Mouse (Mus musculus) hindbrain, embryonic 13.5 days (tissue): ENCODE data around the gene Ddx17. TPM values are rescaled to one million over a fixed set of nuclear protein-coding genes. Genes with fewer than 3 reads are reported as not detected.

ENCODE experiments used
- ATAC-seq: fragments of 200-750 bp; cut with Nextera tagmentation; 2 replicates; pipeline ENCODE4 v1.8.0; 2017; ENCODE audit warnings: moderate TSS enrichment; ENCODE audit not compliant: low FRiP score
- H3K27ac ChIP-seq: fragments of 300-500 bp; sonication (generic); 2 replicates; pipeline ENCODE4 v1.5.1; 2015; ENCODE audit warnings: inconsistent platforms, mild to moderate bottlenecking, moderate library complexity
- H3K27me3 ChIP-seq: fragments of 300-500 bp; sonication (generic); 2 replicates; pipeline ENCODE4 v1.6.1; 2015; ENCODE audit warnings: mild to moderate bottlenecking, inconsistent platforms
- H3K36me3 ChIP-seq: fragments of 300-500 bp; sonication (generic); 2 replicates; pipeline ENCODE4 v1.6.1; 2015; ENCODE audit warnings: mild to moderate bottlenecking, inconsistent platforms
- H3K4me1 ChIP-seq: fragments of 300-500 bp; sonication (generic); replicated peaks from 2 replicates; pipeline ENCODE4 v1.6.1; 2015; ENCODE audit warnings: inconsistent platforms
- H3K4me2 ChIP-seq: fragments of 300-500 bp; sonication (generic); 2 replicates; pipeline ENCODE4 v1.6.1; 2015; ENCODE audit warnings: inconsistent platforms, mild to moderate bottlenecking, moderate library complexity
- H3K4me3 ChIP-seq: fragments of 300-500 bp; sonication (generic); 2 replicates; pipeline ENCODE4 v1.5.1; 2015; ENCODE audit warnings: mild to moderate bottlenecking, inconsistent platforms
- H3K9ac ChIP-seq: fragments of 300-500 bp; sonication (generic); 2 replicates; pipeline ENCODE4 v1.6.1; 2015; ENCODE audit warnings: mild to moderate bottlenecking, inconsistent platforms
- H3K9me3 ChIP-seq: fragments of 300-500 bp; sonication (generic); 2 replicates; pipeline ENCODE4 v1.6.1; 2016; ENCODE audit warnings: inconsistent platforms
- WGBS: fragments of 180-500 bp; shearing (Covaris S2); methylation state at CpG from one replicate; pipeline ENCODE4 v1.1.7; 2015; 5-methylcytosine and 5-hydroxymethylcytosine counted together
- polyA plus RNA-seq: library from polyadenylated mRNA; unstranded; fragments of >200 nt; fragmentation: Nextera tagmentation; extraction: Ambion mirVana; gene quantifications from 2 replicates; pipeline ENCODE4 v1.2.1, GENCODE M21; 2015

Ddx17 gene
- polyA plus RNA-seq: 59.2 and 61.0 TPM in 2 replicates

DNA sequence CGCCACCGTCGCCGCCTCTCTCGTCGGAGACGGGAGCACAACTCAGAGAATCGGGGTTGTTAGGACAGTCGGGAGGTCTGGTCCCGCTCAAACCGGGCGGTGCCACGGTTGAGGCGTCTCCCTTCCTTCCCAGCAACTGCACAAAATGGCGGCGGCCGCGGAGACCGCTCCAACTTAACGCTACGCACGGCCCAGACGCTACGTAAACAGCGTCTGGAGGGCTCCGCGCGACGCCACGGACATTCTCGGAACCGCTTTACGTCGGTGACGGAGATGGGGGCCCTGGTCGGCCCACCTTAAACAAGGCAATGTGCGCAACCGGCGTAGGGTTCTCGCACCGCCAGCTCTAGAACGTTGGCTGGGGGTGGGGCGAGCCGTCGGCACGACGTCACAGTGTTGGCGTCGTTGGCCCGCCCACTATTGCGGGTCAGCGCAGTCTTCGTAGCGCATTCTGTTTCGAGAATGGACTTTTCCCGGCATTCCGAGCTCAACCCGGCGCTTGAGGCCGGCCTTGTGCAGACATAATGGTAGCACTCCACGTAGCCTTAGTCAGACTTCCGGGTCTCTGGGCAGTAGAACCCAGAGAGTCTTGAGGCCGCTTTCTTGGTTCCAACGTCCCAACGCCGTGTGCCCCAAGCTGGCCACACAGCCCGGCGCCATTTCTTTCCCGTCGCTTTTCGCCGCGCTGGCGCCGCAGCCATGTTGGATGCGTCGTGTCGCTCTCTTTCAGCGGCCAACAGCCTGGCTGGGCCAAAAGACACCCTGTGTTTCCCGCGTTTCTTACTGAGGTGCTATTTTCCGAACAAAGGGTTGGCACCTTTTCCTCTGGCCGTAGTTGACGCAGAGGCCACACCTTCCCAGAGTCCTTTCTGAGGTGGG lies at the start of gene Ddx17:
Ddx17 (minus strand) TSS at position 332 of the 879 bp plus-strand sequence.
- Histone ChIP-seq H3K9ac (peak within 1 kb of the TSS; percentile 98), H3K36me3 (peaks cover 25% of the 10 kb centered on the region), H3K4me2 (peak within 1 kb of the TSS; percentile 81), H3K4me3 (peak within 1 kb of the TSS; percentile 89), H3K9me3 (no peaks in the 10 kb centered on the region), H3K4me1 (peaks cover 37% of the 10 kb centered on the region), H3K27ac (peak within 1 kb of the TSS; percentile 99), H3K27me3 (peaks cover 6% of the 10 kb centered on the region; the same call in 1 of the 2 replicates)
- peak; percentile 98 for ATAC-seq
- WGBS: 2% methylated on average over 81 of the region's 84 CpGs

DNA sequence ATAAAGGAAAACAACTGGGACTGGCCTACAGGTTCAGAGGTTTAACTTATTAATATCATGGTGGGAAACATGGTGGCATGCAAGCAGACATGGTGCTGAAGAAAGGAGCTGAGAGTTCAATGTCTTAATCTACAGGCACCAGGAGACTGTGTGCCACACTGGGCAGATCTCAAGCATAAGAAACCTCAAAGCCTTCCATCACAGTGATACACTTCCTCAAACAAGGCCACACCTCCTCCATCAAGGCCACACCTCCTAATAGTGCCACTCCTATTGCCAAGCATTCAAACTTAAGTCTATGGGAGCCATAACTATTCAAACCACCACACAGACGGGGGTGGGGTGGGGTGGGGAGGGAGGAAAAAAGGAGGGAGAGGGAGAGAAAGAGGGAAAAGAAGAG lies 35.0 kb upstream of the Ddx17 start:
- 67% methylated on average over 1 of the region's 1 CpGs for WGBS
- H3K9ac ChIP-seq: no peak overlapping the region

DNA sequence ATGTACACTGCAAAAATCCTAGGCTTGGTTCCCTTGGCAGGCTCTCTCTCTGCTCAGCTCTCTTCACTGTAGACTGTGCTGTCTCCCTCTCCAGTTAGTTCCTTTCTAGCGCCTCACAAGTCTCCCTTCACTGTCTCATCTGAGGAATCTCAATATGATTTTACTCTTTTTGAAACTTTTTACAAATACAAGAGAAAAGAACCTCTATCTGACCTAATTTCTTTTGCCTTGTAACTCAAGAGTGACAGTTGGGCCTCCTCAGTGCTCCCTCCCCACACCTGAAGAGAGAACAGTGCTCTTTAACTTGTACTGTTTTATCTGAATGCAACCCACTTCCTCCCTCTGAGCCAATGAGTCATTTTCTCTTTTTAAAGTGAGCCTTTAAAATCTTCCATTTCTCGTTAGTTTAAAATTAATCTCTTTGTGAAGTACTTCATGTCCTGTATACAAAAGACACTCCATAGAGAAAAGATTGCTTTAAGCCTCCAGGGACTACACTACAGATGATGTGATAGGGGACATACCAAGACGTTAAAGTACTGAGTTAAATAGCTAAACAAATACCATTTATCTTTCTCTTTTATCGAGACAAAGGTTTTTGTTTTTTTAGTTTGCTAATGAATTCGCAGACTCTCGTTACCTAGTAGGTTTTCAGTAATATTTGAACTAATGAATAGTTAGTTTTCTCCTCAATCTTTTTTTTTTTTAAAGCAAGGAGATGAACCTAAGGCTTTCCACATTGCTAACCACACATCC lies 31.3 kb upstream of the Ddx17 start:
- no peak overlapping the region for H3K9ac ChIP-seq
- no peak for ATAC-seq
- no peaks in the 10 kb centered on the region for H3K27me3 ChIP-seq
- H3K4me3 ChIP-seq: no peak overlapping the region
- H3K4me2 ChIP-seq: no peak overlapping the region
- WGBS: 70% methylated on average over 6 of the region's 6 CpGs
- H3K4me1 ChIP-seq: no peaks in the 10 kb centered on the region
- no peaks in the 10 kb centered on the region for H3K36me3 ChIP-seq
- H3K27ac ChIP-seq: no peak overlapping the region
- no peaks in the 10 kb centered on the region for H3K9me3 ChIP-seq

More for the DNA sequence above, 35.0 kb upstream of the Ddx17 start:
- H3K4me1 ChIP-seq: no peaks in the 10 kb centered on the region
- no peak overlapping the region for H3K27ac ChIP-seq
- H3K4me3 ChIP-seq: no peak overlapping the region
- H3K27me3 ChIP-seq: no peaks in the 10 kb centered on the region
- no peaks in the 10 kb centered on the region for H3K36me3 ChIP-seq
- ATAC-seq: no peak
- H3K4me2 ChIP-seq: no peak overlapping the region
- H3K9me3 ChIP-seq: no peaks in the 10 kb centered on the region

DNA sequence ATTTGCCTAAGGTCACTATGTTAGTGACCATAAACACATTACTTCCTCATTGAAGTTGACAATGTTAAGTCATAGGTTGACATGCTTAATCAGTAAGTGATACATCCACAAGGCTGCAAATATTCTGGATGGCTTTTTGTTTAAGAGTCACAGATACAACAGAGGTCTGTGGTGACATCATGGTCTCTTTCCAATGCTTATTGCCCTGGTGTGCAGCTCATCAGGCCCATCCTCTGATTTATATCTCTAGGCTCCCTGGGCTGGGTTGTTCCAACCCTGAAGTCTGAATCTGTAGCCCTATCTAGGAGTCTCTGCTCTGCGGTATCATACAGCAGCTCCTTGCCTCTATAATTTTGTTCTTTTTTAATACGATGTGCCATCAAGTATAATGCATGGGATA lies 30.4 kb upstream of the Ddx17 start:
- no peaks in the 10 kb centered on the region for H3K9me3 ChIP-seq
- no peaks in the 10 kb centered on the region for H3K36me3 ChIP-seq
- WGBS: 95% methylated on average over 2 of the region's 2 CpGs
- no peak for ATAC-seq
- no peak overlapping the region for H3K27ac ChIP-seq
- no peaks in the 10 kb centered on the region for H3K27me3 ChIP-seq
- no peak overlapping the region for H3K9ac ChIP-seq
- no peaks in the 10 kb centered on the region for H3K4me1 ChIP-seq
- H3K4me3 ChIP-seq: no peak overlapping the region
- no peak overlapping the region for H3K4me2 ChIP-seq

DNA sequence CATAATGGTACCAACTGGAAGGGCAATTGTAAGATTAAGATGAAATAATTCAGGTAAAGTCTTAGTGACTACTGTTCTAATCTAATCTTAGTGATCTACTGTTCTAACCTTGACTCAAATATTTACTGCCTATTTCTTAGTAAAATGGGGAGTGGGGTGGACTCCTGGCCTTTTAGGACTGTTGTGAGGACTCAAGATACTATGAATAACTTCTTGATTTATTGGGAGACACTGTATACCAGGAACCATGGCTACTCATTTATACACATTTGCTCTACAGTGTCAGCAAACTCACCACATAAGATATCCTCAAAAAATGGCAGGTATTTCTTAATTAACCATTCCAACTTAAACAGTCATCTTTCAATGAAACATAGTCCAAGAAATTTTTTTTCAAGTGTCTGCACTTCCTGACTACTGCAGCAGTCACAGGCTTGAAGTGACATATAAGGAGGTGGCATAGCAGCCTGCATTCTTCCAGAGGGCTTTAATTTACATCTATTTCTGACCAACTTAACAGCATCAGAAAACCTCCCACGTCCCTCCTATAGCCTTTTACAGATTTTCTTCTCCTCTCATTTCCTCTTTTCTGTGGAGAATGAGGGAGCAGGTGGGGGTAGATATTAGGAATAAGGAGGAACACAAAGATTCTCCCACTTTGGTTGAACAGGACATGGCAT lies 29.1 kb upstream of the Ddx17 start:
- H3K27me3 ChIP-seq: no peaks in the 10 kb centered on the region
- H3K4me2 ChIP-seq: no peak overlapping the region
- no peak overlapping the region for H3K4me3 ChIP-seq
- H3K4me1 ChIP-seq: no peaks in the 10 kb centered on the region
- WGBS: 70% methylated on average over 1 of the region's 1 CpGs
- no peak for ATAC-seq
- H3K27ac ChIP-seq: no peak overlapping the region
- H3K36me3 ChIP-seq: no peaks in the 10 kb centered on the region
- H3K9ac ChIP-seq: no peak overlapping the region
- no peaks in the 10 kb centered on the region for H3K9me3 ChIP-seq

DNA sequence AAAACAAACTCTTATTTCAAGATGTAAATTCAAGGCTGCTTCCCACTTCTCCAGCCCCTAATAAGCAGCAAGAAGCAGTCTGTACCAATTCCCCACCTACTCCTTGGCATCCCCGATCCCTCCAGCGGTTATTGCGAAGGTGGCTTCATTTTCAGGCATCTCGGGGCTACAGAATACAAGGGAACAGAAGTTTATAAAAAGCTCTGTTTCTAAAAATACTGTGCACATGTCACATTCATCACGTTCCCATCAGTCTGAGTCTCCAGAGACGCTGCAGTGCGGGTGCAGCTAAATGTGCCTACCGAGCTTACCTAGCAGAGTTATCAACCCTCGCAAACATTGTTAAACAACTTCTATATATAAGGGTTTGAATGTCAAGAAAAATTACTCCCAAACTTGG lies 15.9 kb upstream of the Ddx17 start:
- no peak overlapping the region for H3K4me3 ChIP-seq
- no peaks in the 10 kb centered on the region for H3K27me3 ChIP-seq
- ATAC-seq: no peak
- no peak overlapping the region for H3K27ac ChIP-seq
- no peaks in the 10 kb centered on the region for H3K36me3 ChIP-seq
- 88% methylated on average over 9 of the region's 9 CpGs for WGBS
- H3K4me2 ChIP-seq: no peak overlapping the region
- no peaks in the 10 kb centered on the region for H3K4me1 ChIP-seq
- no peaks in the 10 kb centered on the region for H3K9me3 ChIP-seq
- no peak overlapping the region for H3K9ac ChIP-seq

DNA sequence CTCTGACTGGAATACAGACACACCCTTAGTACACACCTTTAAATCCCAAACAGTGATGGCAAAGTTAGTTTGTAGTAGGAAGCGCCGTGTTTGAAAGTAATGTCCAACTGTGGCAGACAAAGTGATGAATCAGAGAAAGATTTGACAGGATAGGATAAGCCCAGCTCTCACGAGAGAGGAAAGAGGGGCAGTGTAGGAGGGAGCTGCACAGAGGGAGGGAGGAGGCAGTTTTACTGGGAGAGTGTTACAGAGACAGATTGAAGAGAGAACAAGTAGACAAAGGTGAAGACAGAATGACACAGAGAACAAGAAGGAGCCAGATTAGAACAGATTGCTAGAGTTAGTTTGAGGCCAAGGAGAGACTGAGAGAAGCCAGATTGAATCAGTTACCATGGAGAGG lies 13.1 kb upstream of the Ddx17 start:
- ATAC-seq: no peak
- WGBS: 79% methylated on average over 3 of the region's 3 CpGs
- H3K9ac ChIP-seq: no peak overlapping the region

DNA sequence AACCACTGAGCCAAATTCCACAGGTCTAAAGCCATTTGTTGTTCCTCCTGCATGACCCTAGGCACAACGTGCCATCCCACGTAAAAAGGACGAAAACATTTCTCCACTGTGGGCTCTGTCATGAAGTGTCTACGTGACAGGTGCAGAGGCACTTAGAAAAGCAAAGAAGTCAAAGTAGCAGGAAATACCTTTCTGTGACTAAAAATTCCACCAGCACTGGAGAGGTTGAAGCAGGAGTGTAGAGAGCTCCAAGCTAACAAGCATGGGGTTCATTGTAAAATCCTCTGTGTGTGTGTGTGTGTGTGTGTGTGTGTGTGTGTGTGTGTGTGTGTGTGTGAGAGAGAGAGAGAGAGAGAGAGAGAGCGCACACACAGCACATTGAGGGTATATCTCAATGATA lies 6.0 kb upstream of the Ddx17 start:
- no peaks in the 10 kb centered on the region for H3K9me3 ChIP-seq
- WGBS: 92% methylated on average over 5 of the region's 5 CpGs
- no peak overlapping the region for H3K4me2 ChIP-seq
- H3K27me3 ChIP-seq: peaks cover 14% of the 10 kb centered on the region; the same call in 1 of the 2 replicates
- no peak for ATAC-seq
- H3K4me3 ChIP-seq: no peak overlapping the region
- no peaks in the 10 kb centered on the region for H3K36me3 ChIP-seq
- no peak overlapping the region for H3K9ac ChIP-seq
- no peak overlapping the region for H3K27ac ChIP-seq
- peaks cover 1% of the 10 kb centered on the region; the same call in 1 of the 2 replicates for H3K4me1 ChIP-seq

More for the DNA sequence above, 13.1 kb upstream of the Ddx17 start:
- H3K4me1 ChIP-seq: no peaks in the 10 kb centered on the region
- H3K27ac ChIP-seq: no peak overlapping the region
- H3K4me2 ChIP-seq: no peak overlapping the region
- H3K9me3 ChIP-seq: no peaks in the 10 kb centered on the region
- no peaks in the 10 kb centered on the region for H3K36me3 ChIP-seq
- no peaks in the 10 kb centered on the region for H3K27me3 ChIP-seq
- H3K4me3 ChIP-seq: no peak overlapping the region

DNA sequence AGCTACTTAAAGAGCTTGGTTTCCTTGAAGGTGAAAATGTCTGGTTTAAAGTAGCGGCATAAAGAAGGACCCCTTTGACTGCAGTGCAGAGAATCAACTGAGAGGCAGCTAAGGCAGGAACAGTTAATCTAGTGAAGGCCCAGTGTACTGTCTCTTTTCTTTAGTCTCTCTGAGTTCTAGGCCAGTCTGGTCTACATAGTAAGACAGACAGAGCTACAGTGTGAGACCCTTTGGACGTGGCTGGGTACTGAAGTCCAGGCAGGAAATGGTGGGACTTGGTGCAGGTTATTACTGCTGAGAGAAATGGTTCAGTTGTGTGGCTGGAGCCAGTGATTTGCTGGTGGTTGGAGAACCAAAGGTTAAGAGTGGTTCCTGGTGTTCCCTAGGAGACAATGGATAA lies 1.7 kb upstream of the Ddx17 start:
- Histone ChIP-seq H3K4me1 (peaks cover 29% of the 10 kb centered on the region), H3K27me3 (peaks cover 9% of the 10 kb centered on the region; the same call in 1 of the 2 replicates), H3K9me3 (no peaks in the 10 kb centered on the region), H3K4me3 (no peak overlapping the region), H3K9ac (no peak overlapping the region), H3K4me2 (no peak overlapping the region), H3K27ac (no peak overlapping the region), H3K36me3 (peaks cover 9% of the 10 kb centered on the region)
- 94% methylated on average over 2 of the region's 2 CpGs for WGBS
- no peak for ATAC-seq

DNA sequence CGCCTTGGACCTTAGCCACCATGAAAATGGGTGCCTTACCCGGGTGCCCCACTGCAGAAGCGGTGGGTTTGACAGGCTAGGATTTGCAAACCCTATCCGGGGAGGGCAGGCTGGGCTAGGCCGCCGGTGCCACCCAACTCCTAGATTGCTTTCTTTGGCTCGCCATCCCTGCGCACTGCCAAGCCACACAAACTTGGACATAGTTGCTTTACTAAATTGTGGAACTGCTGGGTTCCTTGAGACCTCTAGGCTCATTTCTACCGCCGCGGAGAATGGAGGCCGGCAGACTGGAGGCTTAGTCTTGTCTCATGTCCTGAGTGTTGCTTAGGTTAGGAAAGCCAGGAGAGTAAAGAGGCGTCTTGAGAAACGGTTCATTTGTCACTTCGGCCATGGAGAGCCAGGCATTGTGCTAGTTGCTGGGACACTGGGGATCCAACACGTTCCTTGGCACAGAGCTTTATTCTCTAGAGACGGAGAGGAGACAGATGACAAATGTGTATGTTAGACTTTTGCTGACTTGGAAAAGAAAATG lies 814 bp upstream of the Ddx17 start:
- Histone ChIP-seq H3K4me3 (peak overlapping the region; percentile 89), H3K36me3 (peaks cover 18% of the 10 kb centered on the region), H3K9me3 (no peaks in the 10 kb centered on the region), H3K27me3 (peaks cover 9% of the 10 kb centered on the region; the same call in 1 of the 2 replicates), H3K4me2 (peak overlapping the region; percentile 57), H3K27ac (peak overlapping the region; percentile 99), H3K4me1 (peaks cover 34% of the 10 kb centered on the region), H3K9ac (peak overlapping the region; percentile 74)
- peak; percentile 21 for ATAC-seq
- 76% methylated on average over 17 of the region's 17 CpGs for WGBS

DNA sequence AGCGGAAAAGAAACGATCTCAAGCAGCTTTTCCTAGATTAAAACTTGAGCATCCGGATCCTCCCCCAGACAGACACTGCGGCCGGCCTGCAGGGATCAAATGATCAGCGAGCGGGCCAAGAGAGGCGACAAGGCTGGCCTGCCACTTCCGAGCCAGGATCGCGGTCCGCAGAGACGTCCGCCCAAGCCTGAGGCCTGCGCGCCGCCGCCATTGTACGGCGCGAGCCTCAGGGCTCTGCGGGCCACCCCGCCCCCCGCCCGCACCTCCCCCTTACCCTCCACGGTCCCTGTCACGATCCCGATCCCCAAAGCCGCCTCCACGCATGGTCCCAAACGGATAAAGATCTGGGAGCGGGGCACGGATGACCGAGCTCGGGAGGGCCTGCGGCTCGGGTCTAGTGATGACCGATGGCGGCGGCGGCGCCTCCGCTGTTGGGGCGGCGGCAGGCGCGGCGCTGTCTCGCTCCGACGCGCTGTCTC lies 581 bp downstream of the Ddx17 start:
- H3K4me3 ChIP-seq: peak overlapping the region; percentile 89
- H3K36me3 ChIP-seq: peaks cover 31% of the 10 kb centered on the region
- no peaks in the 10 kb centered on the region for H3K9me3 ChIP-seq
- peak overlapping the region; percentile 98 for H3K9ac ChIP-seq
- peak overlapping the region; percentile 81 for H3K4me2 ChIP-seq
- peaks cover 4% of the 10 kb centered on the region; the same call in 1 of the 2 replicates for H3K27me3 ChIP-seq
- peak; percentile 77 for ATAC-seq
- peak overlapping the region; percentile 99 for H3K27ac ChIP-seq
- WGBS: under 1% methylated on average over 50 of the region's 52 CpGs
- peaks cover 37% of the 10 kb centered on the region for H3K4me1 ChIP-seq
